Mouse (Mus musculus) ovary, postnatal 10 days (tissue): Measurements from ENCODE around the gene Pomgnt1.

Source experiments
- DNase-seq: peaks from one replicate; pipeline ENCODE4 v3.0.0; 2022; ENCODE audit warnings: low spot score

Gene Pomgnt1

GRCm38 (mm10) chr4:116173072-116173471, 49.4 kb downstream of the Pomgnt1 start, which contains the start of the genes 1700042G07Rik and Gm49337:
Gene 1700042G07Rik, plus strand, starts transcription at chr4:116173372.
Gene Gm49337, plus strand, starts transcription at chr4:116173384.
- no peak for DNase-seq

GRCm38 (mm10) chr4:116173752-116174151, 50.1 kb downstream of the Pomgnt1 start:
- DNase-seq = no peak

- DNase-seq = no peak
Measured at GRCm38 (mm10) chr4:116174466-116175116, 51.0 kb downstream of the Pomgnt1 start.

GRCm38 (mm10) chr4:116175136-116175535, 51.5 kb downstream of the Pomgnt1 start:
- no peak for DNase-seq

GRCm38 (mm10) chr4:116175711-116176542, 52.3 kb downstream of the Pomgnt1 start:
- no peak for DNase-seq

GRCm38 (mm10) chr4:116176543-116176988, 52.9 kb downstream of the Pomgnt1 start:
- DNase-seq = peak; percentile 36

GRCm38 (mm10) chr4:116177140-116177539, 53.5 kb downstream of the Pomgnt1 start:
- peak; percentile 40 for DNase-seq

GRCm38 (mm10) chr4:116182079-116182478, 58.4 kb downstream of the Pomgnt1 start:
- DNase-seq = no peak

GRCm38 (mm10) chr4:116182745-116183144, 59.1 kb downstream of the Pomgnt1 start:
- DNase-seq = no peak

GRCm38 (mm10) chr4:116185083-116185482, 61.4 kb downstream of the Pomgnt1 start:
- no peak for DNase-seq

- DNase-seq = no peak
Measured at GRCm38 (mm10) chr4:116192286-116192835, 68.7 kb downstream of the Pomgnt1 start.

- DNase-seq = no peak
Measured at GRCm38 (mm10) chr4:116193583-116194383, 70.1 kb downstream of the Pomgnt1 start.

GRCm38 (mm10) chr4:116198422-116198821, 74.8 kb downstream of the Pomgnt1 start:
- no peak for DNase-seq

- no peak for DNase-seq
Measured at GRCm38 (mm10) chr4:116204422-116204821, 80.8 kb downstream of the Pomgnt1 start.

- DNase-seq = no peak
Measured at GRCm38 (mm10) chr4:116206531-116206930, 82.9 kb downstream of the Pomgnt1 start.

GRCm38 (mm10) chr4:116208891-116209290, 85.3 kb downstream of the Pomgnt1 start:
- no peak for DNase-seq
